Mouse (Mus musculus) large intestine, adult 2 months (tissue): Measurements from ENCODE around the gene Akt3. TPM values are rescaled to one million over a fixed set of nuclear protein-coding genes. Genes with fewer than 3 reads are reported as not detected.

Experiments
- DNase-seq: peaks from one replicate; pipeline ENCODE4 v3.0.0-alpha.2; 2012; ENCODE audit warnings: low read depth, low spot score
- WGBS: fragments of 180-500 bp; shearing (Covaris S2); methylation state at CpG from one replicate; pipeline ENCODE4 v1.1.7; 2018; 5-methylcytosine and 5-hydroxymethylcytosine counted together
- polyA plus RNA-seq: library from polyadenylated mRNA; depleted of rRNA; stranded (reverse); fragments of >200 nt; gene quantifications from 2 replicates; pipeline ENCODE4 v1.2.3, GENCODE M21; 2012

Akt3 gene
- polyA plus RNA-seq, 1 experiment: 2.1 TPM

- DNase-seq: no peak
- WGBS: 72% methylated on average over 3 of the region's 3 CpGs
Observed at GRCm38 (mm10) chr1:177191623-177192022, 66.4 kb downstream of the Akt3 start.

- WGBS: 47% methylated on average over 1 of the region's 1 CpGs
- no peak for DNase-seq
Observed at GRCm38 (mm10) chr1:177190358-177190757, 67.6 kb downstream of the Akt3 start.

- no peak for DNase-seq
- 10% methylated on average over 3 of the region's 3 CpGs for WGBS
Observed at GRCm38 (mm10) chr1:177188708-177189107, 69.3 kb downstream of the Akt3 start.

GRCm38 (mm10) chr1:177186751-177187150, 71.3 kb downstream of the Akt3 start:
- no peak for DNase-seq
- WGBS: 77% methylated on average over 2 of the region's 2 CpGs

- no peak for DNase-seq
- 77% methylated on average over 2 of the region's 2 CpGs for WGBS
Observed at GRCm38 (mm10) chr1:177179635-177180034, 78.4 kb downstream of the Akt3 start.

- DNase-seq: no peak
Observed at GRCm38 (mm10) chr1:177175436-177175835, 82.6 kb downstream of the Akt3 start.

- no peak for DNase-seq
Observed at GRCm38 (mm10) chr1:177171300-177171699, 86.7 kb downstream of the Akt3 start.

GRCm38 (mm10) chr1:177165789-177166188, 92.2 kb downstream of the Akt3 start:
- 59% methylated on average over 2 of the region's 2 CpGs for WGBS
- DNase-seq: no peak

GRCm38 (mm10) chr1:177165336-177165735, 92.7 kb downstream of the Akt3 start:
- WGBS: 64% methylated on average over 2 of the region's 2 CpGs
- no peak for DNase-seq

- 56% methylated on average over 11 of the region's 11 CpGs for WGBS
- no peak for DNase-seq
Observed at GRCm38 (mm10) chr1:177150344-177151021, 107.5 kb downstream of the Akt3 start.

- 60% methylated on average over 2 of the region's 2 CpGs for WGBS
- DNase-seq: no peak
Observed at GRCm38 (mm10) chr1:177148746-177149145, 109.3 kb downstream of the Akt3 start.

GRCm38 (mm10) chr1:177141468-177141867, 116.5 kb downstream of the Akt3 start:
- DNase-seq: no peak
- 75% methylated on average over 2 of the region's 2 CpGs for WGBS

GRCm38 (mm10) chr1:177139652-177140051, 118.4 kb downstream of the Akt3 start:
- 70% methylated on average over 6 of the region's 6 CpGs for WGBS
- no peak for DNase-seq

GRCm38 (mm10) chr1:177131458-177131857, 126.5 kb downstream of the Akt3 start:
- WGBS: 44% methylated on average over 2 of the region's 2 CpGs

GRCm38 (mm10) chr1:177126674-177127073, 131.3 kb downstream of the Akt3 start:
- 69% methylated on average over 8 of the region's 8 CpGs for WGBS
- DNase-seq: no peak

More at GRCm38 (mm10) chr1:177131458-177131857, 126.5 kb downstream of the Akt3 start:
- no peak for DNase-seq

GRCm38 (mm10) chr1:177110665-177111271, 147.2 kb downstream of the Akt3 start:
- WGBS: 57% methylated on average over 2 of the region's 2 CpGs

GRCm38 (mm10) chr1:177090465-177090864, 167.5 kb downstream of the Akt3 start:
- DNase-seq: no peak
- 84% methylated on average over 5 of the region's 5 CpGs for WGBS

More at GRCm38 (mm10) chr1:177110665-177111271, 147.2 kb downstream of the Akt3 start:
- no peak for DNase-seq

GRCm38 (mm10) chr1:177089515-177089914, 168.5 kb downstream of the Akt3 start:
- no peak for DNase-seq
- 61% methylated on average over 3 of the region's 3 CpGs for WGBS

- DNase-seq: no peak
- 69% methylated on average over 4 of the region's 4 CpGs for WGBS
Observed at GRCm38 (mm10) chr1:177089048-177089447, 169.0 kb downstream of the Akt3 start.

- WGBS: 72% methylated on average over 1 of the region's 1 CpGs
Observed at GRCm38 (mm10) chr1:177081957-177082645, 175.9 kb downstream of the Akt3 start.

GRCm38 (mm10) chr1:177069161-177069560, 188.8 kb downstream of the Akt3 start:
- no peak for DNase-seq
- WGBS: 81% methylated on average over 2 of the region's 2 CpGs

More at GRCm38 (mm10) chr1:177081957-177082645, 175.9 kb downstream of the Akt3 start:
- no peak for DNase-seq
